Mouse (Mus musculus) neural tube, embryonic 10.5 days (tissue): Measurements from ENCODE around the gene Cchcr1.

Source experiments
- DNase-seq: peaks from one replicate; pipeline ENCODE4 v3.0.0-alpha.2; 2017; ENCODE audit warnings: low spot score; ENCODE audit errors: extremely low spot score

The Cchcr1 gene

GRCm38 (mm10) chr17:35514756-35515155, 2.1 kb upstream of the Cchcr1 start:
- peak; percentile 42 for DNase-seq

- no peak for DNase-seq
These were observed 824 bp upstream of the Cchcr1 start for GRCm38 (mm10) chr17:35515911-35516640.

- DNase-seq, result peak; percentile 36
These were observed 626 bp downstream of the Cchcr1 start for GRCm38 (mm10) chr17:35517526-35517925.

DNA sequence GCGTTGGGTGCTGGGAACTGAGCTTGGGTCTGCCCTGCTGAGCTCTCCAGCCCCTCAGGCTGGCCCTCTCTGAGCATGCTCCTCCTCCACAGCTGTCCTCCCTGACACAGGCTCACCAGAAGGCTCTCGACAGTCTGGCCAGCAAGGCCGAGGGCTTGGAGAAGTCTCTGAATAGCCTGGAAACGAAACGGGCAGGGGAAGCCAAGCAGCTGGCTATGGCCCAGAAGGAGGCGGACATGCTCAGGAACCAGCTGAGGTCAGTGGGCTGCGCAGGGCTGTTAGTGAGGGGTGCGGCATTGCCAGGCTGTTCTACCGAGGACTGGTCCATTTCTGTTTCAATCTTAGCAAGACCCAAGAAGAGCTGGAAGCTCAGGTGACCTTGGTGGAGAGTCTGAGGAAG, 7.5 kb downstream of the Cchcr1 start:
- no peak for DNase-seq

GRCm38 (mm10) chr17:35526644-35527043, 9.7 kb downstream of the Cchcr1 start:
- no peak for DNase-seq

- no peak for DNase-seq
These were observed 15.5 kb downstream of the Cchcr1 start for GRCm38 (mm10) chr17:35532360-35532759.

DNA sequence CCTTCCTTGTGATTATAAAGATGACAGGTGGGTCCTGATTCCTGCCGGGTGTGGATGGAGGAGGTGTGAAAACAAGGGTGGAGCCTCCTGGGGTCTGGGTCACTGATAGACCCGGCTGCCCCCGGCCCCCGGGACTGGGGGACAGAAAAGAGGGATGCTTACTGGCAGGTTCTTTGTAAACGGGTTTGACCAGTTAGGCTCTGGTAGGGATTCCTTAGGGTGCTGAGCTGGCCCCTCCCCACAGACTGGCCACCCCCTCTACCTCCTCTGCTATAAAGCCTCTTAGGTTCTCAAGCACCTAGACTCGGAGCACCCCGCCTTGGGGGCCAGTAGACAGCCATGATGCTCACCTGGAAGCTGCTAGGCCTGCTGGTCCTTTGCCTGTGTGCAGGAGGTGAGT, 16.0 kb downstream of the Cchcr1 start, which contains the start of gene Psors1c2:
Psors1c2 (plus strand) TSS at position 301 of the 400 bp plus-strand sequence.
- DNase-seq, result no peak

DNA sequence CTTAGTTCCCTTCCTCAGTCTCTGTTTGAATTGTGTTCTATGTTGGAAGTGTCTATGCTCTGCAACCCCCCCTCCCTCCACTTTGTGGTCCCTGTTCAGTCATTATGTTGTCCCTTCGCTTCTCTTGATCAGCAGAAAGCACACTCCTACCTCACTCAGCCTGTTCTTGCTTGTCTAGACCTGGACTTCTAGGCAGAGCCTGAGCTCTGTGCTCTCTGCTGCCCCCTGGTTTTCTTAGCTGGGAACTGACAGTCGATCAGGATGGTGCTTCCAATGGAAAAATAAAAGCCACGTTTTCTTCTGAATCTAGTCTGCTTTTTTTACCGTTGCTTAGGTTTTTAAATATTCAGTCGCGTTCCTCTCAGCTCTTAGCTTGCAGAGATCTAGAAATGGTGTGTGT, 17.4 kb downstream of the Cchcr1 start:
- peak; percentile 67 for DNase-seq

DNA sequence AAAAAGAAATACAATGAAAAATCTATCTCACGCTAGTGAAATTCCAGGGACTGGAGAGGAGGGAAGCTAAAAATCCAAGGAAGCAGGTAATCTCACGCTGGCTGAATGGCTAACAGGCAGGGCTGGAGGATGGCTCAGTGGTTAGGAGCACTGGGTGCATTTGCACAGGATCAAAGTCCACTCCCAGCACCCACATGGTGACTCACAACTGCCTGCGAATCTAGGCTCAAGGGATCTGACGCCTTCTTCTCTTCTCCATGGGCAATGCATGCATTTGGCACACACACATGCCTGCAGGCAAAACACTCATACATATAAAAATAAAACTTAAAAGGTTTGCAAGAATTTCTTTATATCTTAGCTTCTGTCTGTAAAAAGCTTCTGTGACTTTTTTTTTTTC, 20.5 kb downstream of the Cchcr1 start:
- no peak for DNase-seq

GRCm38 (mm10) chr17:35538476-35538875, 21.6 kb downstream of the Cchcr1 start:
- no peak for DNase-seq

GRCm38 (mm10) chr17:35539540-35539939, 22.6 kb downstream of the Cchcr1 start:
- DNase-seq, result no peak

DNA sequence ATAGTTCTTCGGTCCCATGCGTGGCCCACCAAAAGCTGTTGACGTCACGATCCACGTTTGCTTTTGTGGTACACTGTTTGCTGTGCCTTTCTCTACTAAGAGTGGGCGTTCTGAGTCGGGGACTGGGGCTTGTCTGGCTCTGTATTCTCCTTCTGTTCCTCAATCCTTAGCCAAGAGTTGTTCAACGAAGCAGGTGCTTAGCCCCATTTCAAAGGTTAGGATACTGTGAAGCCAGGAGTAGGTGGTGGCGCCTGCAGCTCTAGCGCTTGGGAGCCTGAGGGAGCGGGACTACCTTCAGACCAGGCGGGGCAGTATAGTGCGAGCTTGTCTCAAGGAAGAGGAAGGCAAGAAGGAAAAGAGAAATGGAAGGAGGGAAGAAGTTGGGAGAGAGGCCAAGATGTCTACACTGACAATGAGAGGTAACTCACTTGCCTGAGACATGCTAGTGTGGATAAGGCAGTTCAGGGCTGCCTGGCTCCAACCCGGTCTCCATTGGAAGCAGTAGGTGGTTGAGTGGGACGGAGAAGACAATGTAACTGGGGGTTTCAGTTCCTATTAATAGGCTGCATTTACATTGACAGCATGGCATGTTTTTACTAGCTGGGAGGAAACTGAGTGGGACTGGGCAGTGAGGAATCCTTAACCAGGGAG, 26.0 kb downstream of the Cchcr1 start:
- DNase-seq, result no peak

DNA sequence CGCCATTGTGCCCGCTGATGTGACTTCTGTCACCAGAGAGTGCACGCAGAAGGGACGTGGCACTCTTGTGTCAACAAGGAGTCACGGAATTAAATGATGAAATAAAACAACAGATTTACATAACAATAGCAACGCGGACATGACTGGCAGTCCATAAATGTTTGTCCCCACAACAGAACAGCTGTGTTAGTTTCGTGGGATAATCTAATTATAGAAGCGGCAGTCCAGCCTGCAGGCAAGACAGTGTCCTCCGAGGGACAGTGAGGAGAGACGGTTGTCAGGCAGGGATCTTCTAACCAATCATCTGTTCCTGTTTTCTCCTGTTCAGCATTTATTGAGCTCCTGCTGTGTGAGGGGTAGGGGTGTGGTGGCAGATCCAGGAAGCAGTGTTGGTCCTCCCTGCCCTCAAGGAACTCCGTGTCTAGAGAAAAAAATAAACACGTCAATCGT, 26.5 kb downstream of the Cchcr1 start:
- DNase-seq, result no peak

DNA sequence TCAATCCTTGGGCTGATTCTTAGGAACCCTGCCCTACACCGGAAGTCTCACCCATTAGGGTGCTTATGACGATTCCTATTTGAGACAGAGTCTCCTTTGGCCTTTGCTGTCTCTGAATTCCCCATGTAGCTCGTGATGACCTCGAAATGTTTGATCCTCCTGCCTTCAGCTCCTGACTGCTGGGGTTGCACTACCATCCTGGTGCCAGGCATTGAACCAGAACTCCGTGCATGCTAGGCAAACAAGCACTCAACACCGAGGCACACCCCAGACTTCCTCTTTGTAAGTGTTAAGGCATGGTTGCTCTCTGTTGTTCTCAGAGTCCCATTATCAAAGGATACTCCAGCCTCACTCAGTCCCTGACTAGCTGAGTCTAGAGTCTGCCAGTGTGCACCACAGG, 27.1 kb downstream of the Cchcr1 start:
- no peak for DNase-seq

- peak; percentile 66 for DNase-seq
These were observed 27.8 kb downstream of the Cchcr1 start for GRCm38 (mm10) chr17:35544680-35545079.

GRCm38 (mm10) chr17:35547465-35547864, 30.6 kb downstream of the Cchcr1 start:
- DNase-seq, result no peak

GRCm38 (mm10) chr17:35548636-35549035, 31.7 kb downstream of the Cchcr1 start:
- DNase-seq, result no peak

- no peak for DNase-seq
These were observed 32.7 kb downstream of the Cchcr1 start for GRCm38 (mm10) chr17:35549437-35550142.

DNA sequence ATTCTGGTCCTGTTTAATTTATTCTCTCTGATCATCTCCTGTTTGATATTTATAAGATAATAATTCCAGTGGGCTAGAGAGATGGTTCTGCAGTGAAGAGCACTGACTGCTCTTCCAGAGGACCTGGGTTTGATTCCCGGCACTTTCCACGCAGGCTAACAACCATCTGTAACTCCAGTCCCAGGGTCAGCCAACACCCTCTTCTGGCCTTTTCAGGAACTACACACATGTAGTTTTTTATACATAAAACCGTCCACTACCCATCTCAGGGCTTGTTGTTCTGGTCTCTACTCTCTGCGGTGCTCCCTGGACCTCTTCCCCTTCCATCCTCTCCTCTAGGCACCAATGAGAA, 33.2 kb downstream of the Cchcr1 start:
- no peak for DNase-seq

DNA sequence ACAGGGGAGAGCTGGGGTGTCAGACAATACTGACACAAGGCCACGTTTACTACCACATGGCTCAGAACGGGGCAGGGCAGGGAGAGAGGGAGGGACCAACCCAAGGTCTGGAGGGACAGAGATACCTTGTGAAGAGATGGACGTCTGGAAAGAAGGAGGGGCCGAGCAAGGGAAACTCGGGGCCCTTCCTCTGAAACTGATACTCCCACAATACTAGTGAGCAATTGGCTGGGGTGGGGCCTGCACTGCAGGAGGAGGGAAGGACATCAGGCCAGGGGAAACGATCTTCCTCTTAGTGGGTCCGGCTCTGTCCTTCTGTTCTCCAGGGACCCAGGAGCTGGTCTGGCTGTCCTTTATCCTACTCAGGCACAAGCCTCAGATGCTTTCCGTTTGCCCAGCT, 34.0 kb downstream of the Cchcr1 start:
- DNase-seq, result no peak

DNA sequence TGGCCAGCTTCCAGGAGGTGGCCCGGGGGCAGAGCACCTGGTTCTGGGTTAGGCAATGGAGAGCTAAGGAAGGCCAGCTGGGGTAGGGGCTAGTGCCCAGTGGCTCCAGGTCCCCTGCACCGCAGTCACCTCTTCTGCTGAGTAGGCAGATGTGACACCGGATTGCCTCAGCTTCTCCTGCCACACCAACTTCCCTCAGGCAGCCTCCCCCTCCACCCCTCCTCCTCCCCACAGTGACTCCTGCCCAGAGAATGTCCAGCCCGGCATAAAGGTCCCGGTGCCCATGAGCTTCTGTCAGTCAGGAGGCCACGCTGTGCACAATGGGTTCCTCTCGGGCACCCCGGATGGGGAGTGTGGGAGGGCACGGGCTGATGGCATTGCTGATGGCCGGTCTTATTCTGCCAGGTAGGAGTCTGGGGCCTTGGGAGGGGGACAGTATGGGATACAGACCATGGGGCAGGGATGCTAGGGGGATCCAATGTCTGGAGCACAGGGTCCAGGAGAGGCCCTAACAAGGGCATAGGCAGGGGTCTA, 35.0 kb downstream of the Cchcr1 start, which contains the start of gene Cdsn:
Cdsn (plus strand) TSS at position 248 of the 534 bp plus-strand sequence.
- DNase-seq, result no peak

DNA sequence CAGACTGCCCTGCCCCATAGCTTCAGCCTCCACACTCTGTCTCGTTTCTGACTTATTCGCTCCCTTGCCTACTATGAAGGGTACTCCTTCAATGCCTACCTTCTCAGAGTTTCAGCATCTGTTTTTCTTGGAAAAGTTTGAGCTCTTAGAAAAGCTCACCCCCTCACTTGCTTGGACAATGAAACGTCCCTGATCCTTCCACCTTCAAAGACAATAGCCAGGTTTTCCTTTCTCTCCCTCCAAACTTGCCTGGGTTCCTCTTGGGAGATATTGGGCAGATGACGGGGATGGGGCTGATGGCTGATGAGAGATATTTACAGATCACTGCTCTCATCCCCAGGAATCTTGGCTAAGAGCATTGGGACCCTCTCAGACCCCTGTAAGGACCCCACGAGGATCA, 37.4 kb downstream of the Cchcr1 start:
- DNase-seq, result no peak
